Mouse (Mus musculus): ENCODE data around the gene Tspan32.

Gene Tspan32

GRCm38 (mm10) chr7:143004727-143005343 lies at the start of gene Tspan32:
TSS of gene Tspan32 (plus strand) at chr7:143005046.
- in situ Hi-C loops (cut with MboI, MseI): loop anchor here (5.0 kb wide), 1 partner anchor 72 kb away; no protein-coding TSS in a partner anchor

- in situ Hi-C loops (cut with MboI, MseI): no loop called here
Measured at GRCm38 (mm10) chr7:142956018-142956417, 48.8 kb upstream of the Tspan32 start.

- in situ Hi-C loops (cut with MboI, MseI): no loop called here
Measured at GRCm38 (mm10) chr7:142958817-142959216, 46.0 kb upstream of the Tspan32 start.

- in situ Hi-C loops (cut with MboI, MseI): no loop called here
Measured at GRCm38 (mm10) chr7:142959752-142960151, 45.1 kb upstream of the Tspan32 start.

GRCm38 (mm10) chr7:142967414-142967883 lies 37.4 kb upstream of the Tspan32 start:
- in situ Hi-C loops (cut with MboI, MseI): no loop called here

- in situ Hi-C loops (cut with MboI, MseI): no loop called here
Measured at GRCm38 (mm10) chr7:142967884-142968808, 36.7 kb upstream of the Tspan32 start.

GRCm38 (mm10) chr7:142968809-142969511 lies 35.9 kb upstream of the Tspan32 start, which contains the start of gene Ascl2:
TSS of gene Ascl2 (minus strand) at chr7:142969264.
- in situ Hi-C loops (cut with MboI, MseI): no loop called here

GRCm38 (mm10) chr7:142981908-142982307 lies 22.9 kb upstream of the Tspan32 start:
- in situ Hi-C loops (cut with MboI, MseI): no loop called here

- in situ Hi-C loops (cut with MboI, MseI): no loop called here
Measured at GRCm38 (mm10) chr7:142985146-142985545, 19.7 kb upstream of the Tspan32 start.

GRCm38 (mm10) chr7:142987718-142988117 lies 17.1 kb upstream of the Tspan32 start:
- in situ Hi-C loops (cut with MboI, MseI): no loop called here

GRCm38 (mm10) chr7:142995004-142995403 lies 9.8 kb upstream of the Tspan32 start:
- in situ Hi-C loops (cut with MboI, MseI): no loop called here

GRCm38 (mm10) chr7:142995630-142996338 lies 9.1 kb upstream of the Tspan32 start:
- in situ Hi-C loops (cut with MboI, MseI): no loop called here

- in situ Hi-C loops (cut with MboI, MseI): no loop called here
Measured at GRCm38 (mm10) chr7:142996998-142997397, 7.8 kb upstream of the Tspan32 start.

- in situ Hi-C loops (cut with MboI, MseI): no loop called here
Measured at GRCm38 (mm10) chr7:142997403-142998150, 7.3 kb upstream of the Tspan32 start.

GRCm38 (mm10) chr7:143002679-143003078 lies 2.2 kb upstream of the Tspan32 start:
- in situ Hi-C loops (cut with MboI, MseI): no loop called here

GRCm38 (mm10) chr7:143005344-143006096 lies 674 bp downstream of the Tspan32 start:
- in situ Hi-C loops (cut with MboI, MseI): loop anchor here (5.0 kb wide), 1 partner anchor 72 kb away; no protein-coding TSS in a partner anchor

GRCm38 (mm10) chr7:143006097-143006755 lies 1.4 kb downstream of the Tspan32 start:
- in situ Hi-C loops (cut with MboI, MseI): loop anchor here (5.0 kb wide), 1 partner anchor 71 kb away; no protein-coding TSS in a partner anchor

- in situ Hi-C loops (cut with MboI, MseI): loop anchor here (5.0 kb wide), 1 partner anchor 70 kb away; no protein-coding TSS in a partner anchor
Measured at GRCm38 (mm10) chr7:143006756-143007598, 2.1 kb downstream of the Tspan32 start.
